Mouse (Mus musculus): ENCODE results near the gene Snx9. TPM values are rescaled to one million over a fixed set of nuclear protein-coding genes. Genes with fewer than 3 reads are reported as not detected.

Gene Snx9
- polyA plus RNA-seq, 1 experiment = 0.32 TPM

- H3K4me3 ChIP-seq (replicated peaks) = no peak overlapping the region
- no peaks in the 10 kb centered on the region; the same call in 1 of the 2 replicates for H3K9me3 ChIP-seq (ENCODE audit: control insufficient read depth, low read length)
- no peaks in the 10 kb centered on the region for H3K27me3 ChIP-seq (ENCODE audit: control insufficient read depth)
- TF ChIP-seq TAL1 (IDR thresholded peaks at IDR 0.05; ENCODE audit: low read length) = no peak
- no peaks in the 10 kb centered on the region for H3K4me1 ChIP-seq (ENCODE audit: control insufficient read depth)
- H3K36me3 ChIP-seq (ENCODE audit: control insufficient read depth) = no peaks in the 10 kb centered on the region
Measured at GRCm38 (mm10) chr17:5966706-5967105, 125.6 kb downstream of the Snx9 start.

GRCm38 (mm10) chr17:5968562-5968961 is 127.4 kb downstream of the Snx9 start:
- no peaks in the 10 kb centered on the region for H3K36me3 ChIP-seq (ENCODE audit: control insufficient read depth)
- TF ChIP-seq GATA1 (IDR thresholded peaks at IDR 0.05; ENCODE audit: low read length) = no peak
- H3K4me3 ChIP-seq (replicated peaks) = no peak overlapping the region
- H3K27me3 ChIP-seq (ENCODE audit: control insufficient read depth) = no peaks in the 10 kb centered on the region
- no peaks in the 10 kb centered on the region for H3K4me1 ChIP-seq (ENCODE audit: control insufficient read depth)
- H3K9me3 ChIP-seq (ENCODE audit: control insufficient read depth, low read length) = no peaks in the 10 kb centered on the region

- Histone ChIP-seq H3K4me1 (ENCODE audit: control insufficient read depth) (no peaks in the 10 kb centered on the region), H3K27me3 (ENCODE audit: control insufficient read depth) (no peaks in the 10 kb centered on the region), H3K4me3 (replicated peaks) (no peak overlapping the region), H3K36me3 (ENCODE audit: control insufficient read depth) (no peaks in the 10 kb centered on the region), H3K9me3 (ENCODE audit: control insufficient read depth, low read length) (no peaks in the 10 kb centered on the region)
- TF ChIP-seq GATA1 (IDR thresholded peaks at IDR 0.05; ENCODE audit: low read length) (no peak), TAL1 (IDR thresholded peaks at IDR 0.05; ENCODE audit: low read length) (no peak)
Measured at GRCm38 (mm10) chr17:5969246-5969645, 128.1 kb downstream of the Snx9 start.

- H3K27me3 ChIP-seq (ENCODE audit: control insufficient read depth) = peaks cover 4% of the 10 kb centered on the region
- no peak for TF ChIP-seq GATA1 (IDR thresholded peaks at IDR 0.05; ENCODE audit: low read length)
- no peak for TF ChIP-seq TAL1 (IDR thresholded peaks at IDR 0.05; ENCODE audit: low read length)
- H3K4me3 ChIP-seq (replicated peaks) = no peak overlapping the region
- no peaks in the 10 kb centered on the region for H3K4me1 ChIP-seq (ENCODE audit: control insufficient read depth)
- no peaks in the 10 kb centered on the region for H3K9me3 ChIP-seq (ENCODE audit: control insufficient read depth, low read length)
- H3K36me3 ChIP-seq (ENCODE audit: control insufficient read depth) = no peaks in the 10 kb centered on the region
Measured at GRCm38 (mm10) chr17:5970298-5970821, 129.2 kb downstream of the Snx9 start.

- no peaks in the 10 kb centered on the region for H3K9me3 ChIP-seq (ENCODE audit: control insufficient read depth, low read length)
- no peaks in the 10 kb centered on the region for H3K36me3 ChIP-seq (ENCODE audit: control insufficient read depth)
- H3K27me3 ChIP-seq (ENCODE audit: control insufficient read depth) = peaks cover 36% of the 10 kb centered on the region
- H3K4me3 ChIP-seq (replicated peaks) = no peak overlapping the region
- no peaks in the 10 kb centered on the region; the same call in 1 of the 2 replicates for H3K4me1 ChIP-seq (ENCODE audit: control insufficient read depth)
- no peak for TF ChIP-seq TAL1 (IDR thresholded peaks at IDR 0.05; ENCODE audit: low read length)
- TF ChIP-seq GATA1 (IDR thresholded peaks at IDR 0.05; ENCODE audit: low read length) = no peak
Measured at GRCm38 (mm10) chr17:5973536-5973935, 132.4 kb downstream of the Snx9 start.

- H3K4me3 ChIP-seq (replicated peaks) = no peak overlapping the region
- H3K4me1 ChIP-seq (ENCODE audit: control insufficient read depth) = no peaks in the 10 kb centered on the region; the same call in 1 of the 2 replicates
- H3K27me3 ChIP-seq (ENCODE audit: control insufficient read depth) = peaks cover 38% of the 10 kb centered on the region
- TF ChIP-seq TAL1 (IDR thresholded peaks at IDR 0.05; ENCODE audit: low read length) = no peak
- TF ChIP-seq GATA1 (IDR thresholded peaks at IDR 0.05; ENCODE audit: low read length) = no peak
- H3K9me3 ChIP-seq (ENCODE audit: control insufficient read depth, low read length) = no peaks in the 10 kb centered on the region
- H3K36me3 ChIP-seq (ENCODE audit: control insufficient read depth) = no peaks in the 10 kb centered on the region
Measured at GRCm38 (mm10) chr17:5975099-5975977, 134.2 kb downstream of the Snx9 start.

GRCm38 (mm10) chr17:5976221-5977055 is 135.3 kb downstream of the Snx9 start:
- TF ChIP-seq TAL1 (IDR thresholded peaks at IDR 0.05; ENCODE audit: low read length) = no peak
- no peak for TF ChIP-seq GATA1 (IDR thresholded peaks at IDR 0.05; ENCODE audit: low read length)
- no peaks in the 10 kb centered on the region for H3K36me3 ChIP-seq (ENCODE audit: control insufficient read depth)
- H3K27me3 ChIP-seq (ENCODE audit: control insufficient read depth) = peaks cover 38% of the 10 kb centered on the region
- H3K9me3 ChIP-seq (ENCODE audit: control insufficient read depth, low read length) = no peaks in the 10 kb centered on the region
- no peak overlapping the region for H3K4me3 ChIP-seq (replicated peaks)
- no peaks in the 10 kb centered on the region; the same call in 1 of the 2 replicates for H3K4me1 ChIP-seq (ENCODE audit: control insufficient read depth)

GRCm38 (mm10) chr17:5977056-5977920 is 136.2 kb downstream of the Snx9 start:
- no peaks in the 10 kb centered on the region; the same call in 1 of the 2 replicates for H3K4me1 ChIP-seq (ENCODE audit: control insufficient read depth)
- H3K9me3 ChIP-seq (ENCODE audit: control insufficient read depth, low read length) = no peaks in the 10 kb centered on the region
- TF ChIP-seq TAL1 (IDR thresholded peaks at IDR 0.05; ENCODE audit: low read length) = no peak
- no peak for TF ChIP-seq GATA1 (IDR thresholded peaks at IDR 0.05; ENCODE audit: low read length)
- no peak overlapping the region for H3K4me3 ChIP-seq (replicated peaks)
- H3K36me3 ChIP-seq (ENCODE audit: control insufficient read depth) = no peaks in the 10 kb centered on the region
- H3K27me3 ChIP-seq (ENCODE audit: control insufficient read depth) = peaks cover 38% of the 10 kb centered on the region

All from erythroblast, embryonic 14.5 days (primary cell).